Mouse (Mus musculus): ENCODE measurements around the gene Cflar.
"Not testable (repeated sequence)": the region's sequence is repeated elsewhere in the genome, so short reads cannot be mapped to it uniquely, and the experiment has no call there.

Gene Cflar

GRCm38 (mm10) chr1:58727747-58728589 lies 16.7 kb downstream of the Cflar start:
- no peak for DNase-seq (ENCODE audit: low spot score in 2 of 2)

- no peak for DNase-seq (ENCODE audit: low spot score in 2 of 2)
Measured at GRCm38 (mm10) chr1:58728590-58728868, 17.2 kb downstream of the Cflar start.

- DNase-seq (ENCODE audit: low spot score in 2 of 2), result no peak
Measured at GRCm38 (mm10) chr1:58733636-58734035, 22.3 kb downstream of the Cflar start.

GRCm38 (mm10) chr1:58734043-58734920 lies 23.0 kb downstream of the Cflar start:
- no peak for DNase-seq (ENCODE audit: low spot score in 2 of 2)

GRCm38 (mm10) chr1:58735962-58736361 lies 24.7 kb downstream of the Cflar start:
- no peak for DNase-seq (ENCODE audit: low spot score in 2 of 2)

- peak; percentile 28 to 43 for DNase-seq (ENCODE audit: low spot score in 2 of 2)
Measured at GRCm38 (mm10) chr1:58736968-58737367, 25.7 kb downstream of the Cflar start.

- DNase-seq (ENCODE audit: low spot score in 2 of 2), result peak; percentile 26 to 41
Measured at GRCm38 (mm10) chr1:58739529-58739928, 28.2 kb downstream of the Cflar start.

GRCm38 (mm10) chr1:58742571-58743021 lies 31.3 kb downstream of the Cflar start:
- DNase-seq (ENCODE audit: low spot score in 2 of 2), result no peak

- no peak for DNase-seq (ENCODE audit: low spot score in 2 of 2)
Measured at GRCm38 (mm10) chr1:58743252-58743651, 31.9 kb downstream of the Cflar start.

- DNase-seq (ENCODE audit: low spot score in 2 of 2), result no peak
Measured at GRCm38 (mm10) chr1:58744645-58745044, 33.3 kb downstream of the Cflar start.

- no peak for DNase-seq (ENCODE audit: low spot score in 2 of 2)
Measured at GRCm38 (mm10) chr1:58746880-58747279, 35.6 kb downstream of the Cflar start.

GRCm38 (mm10) chr1:58759451-58759850 lies 48.1 kb downstream of the Cflar start:
- DNase-seq (ENCODE audit: low spot score in 2 of 2), result no peak

- no peak for DNase-seq (ENCODE audit: low spot score in 2 of 2)
Measured at GRCm38 (mm10) chr1:58760581-58760980, 49.3 kb downstream of the Cflar start.

- DNase-seq (ENCODE audit: low spot score in 2 of 2), result not testable (repeated sequence)
Measured at GRCm38 (mm10) chr1:58761391-58762275, 50.3 kb downstream of the Cflar start.

- no peak for DNase-seq (ENCODE audit: low spot score in 2 of 2)
Measured at GRCm38 (mm10) chr1:58762576-58762975, 51.3 kb downstream of the Cflar start.

- not testable (repeated sequence) for DNase-seq (ENCODE audit: low spot score in 2 of 2)
Measured at GRCm38 (mm10) chr1:58766446-58766845, 55.1 kb downstream of the Cflar start.

GRCm38 (mm10) chr1:58769136-58769535 lies 57.8 kb downstream of the Cflar start:
- no peak for DNase-seq (ENCODE audit: low spot score in 2 of 2)

- DNase-seq (ENCODE audit: low spot score in 2 of 2), result no peak
Measured at GRCm38 (mm10) chr1:58769701-58770100, 58.4 kb downstream of the Cflar start.

GRCm38 (mm10) chr1:58770111-58770720 lies 58.9 kb downstream of the Cflar start:
- peak in 1 of 2 experiments; percentile 44 for DNase-seq (ENCODE audit: low spot score in 2 of 2)

GRCm38 (mm10) chr1:58772084-58772483 lies 60.8 kb downstream of the Cflar start:
- no peak for DNase-seq (ENCODE audit: low spot score in 2 of 2)

GRCm38 (mm10) chr1:58773280-58773679 lies 62.0 kb downstream of the Cflar start:
- DNase-seq (ENCODE audit: low spot score in 2 of 2), result no peak
